Mouse (Mus musculus): ENCODE data around the gene Gpr179. TPM values are rescaled to one million over a fixed set of nuclear protein-coding genes. Genes with fewer than 3 reads are reported as not detected.
A peak's percentile ranks its signal among the peaks of the same experiment; 100 is the strongest.
"Not testable (repeated sequence)": the region's sequence is repeated elsewhere in the genome, so short reads cannot be mapped to it uniquely, and the experiment has no call there.

Gpr179 gene
- polyA plus RNA-seq, 1 experiment from 2014 or later, result 0.08 TPM

GRCm38 (mm10) chr11:97368501-97368900 is 16.6 kb upstream of the Gpr179 start:
- Histone ChIP-seq H3K4me3 (ENCODE audit: low read depth, low read length) (no peak overlapping the region), H3K9me3 (ENCODE audit: low read depth, low read length) (no peaks in the 10 kb centered on the region), H3K9ac (no peak overlapping the region), H3K27ac (ENCODE audit: low read depth) (no peak overlapping the region), H3K4me1 (ENCODE audit: insufficient read depth) (peaks cover 4% of the 10 kb centered on the region; the same call in 1 of the 2 replicates), H3K36me3 (ENCODE audit: insufficient read depth) (peaks cover 3% of the 10 kb centered on the region; the same call in 1 of the 2 replicates), H3K4me2 (no peak overlapping the region), H3K27me3 (ENCODE audit: insufficient read depth, low read length) (no peaks in the 10 kb centered on the region)
- 68% methylated on average over 5 of the region's 5 CpGs for WGBS
- ATAC-seq (ENCODE audit: insufficient read depth) (no peak), DNase-seq (no peak)
- no peak for TF ChIP-seq CTCF (IDR thresholded peaks at IDR 0.05; ENCODE audit: low read depth)

- Histone ChIP-seq H3K27me3 (ENCODE audit: insufficient read depth, low read length) (no peaks in the 10 kb centered on the region), H3K9me3 (ENCODE audit: low read depth, low read length) (no peaks in the 10 kb centered on the region), H3K4me1 (ENCODE audit: insufficient read depth) (peaks cover 4% of the 10 kb centered on the region; the same call in 1 of the 2 replicates), H3K9ac (no peak overlapping the region), H3K27ac (ENCODE audit: low read depth) (no peak overlapping the region), H3K36me3 (ENCODE audit: insufficient read depth) (peaks cover 3% of the 10 kb centered on the region; the same call in 1 of the 2 replicates), H3K4me3 (ENCODE audit: low read depth, low read length) (no peak overlapping the region), H3K4me2 (peak overlapping the region; percentile 80)
- ATAC-seq (ENCODE audit: insufficient read depth), result no peak
- WGBS, result 61% methylated on average over 1 of the region's 1 CpGs
- DNase-seq, result no peak
- no peak for TF ChIP-seq CTCF (IDR thresholded peaks at IDR 0.05; ENCODE audit: low read depth)
These were observed 13.7 kb upstream of the Gpr179 start for GRCm38 (mm10) chr11:97365556-97365955.

- under 1% methylated on average over 7 of the region's 7 CpGs for WGBS
- ATAC-seq (ENCODE audit: insufficient read depth) (no peak), DNase-seq (peak; percentile 27)
- H3K27ac ChIP-seq (ENCODE audit: low read depth), result no peak overlapping the region
- H3K9me3 ChIP-seq (ENCODE audit: low read depth, low read length), result no peaks in the 10 kb centered on the region
- peak overlapping the region; percentile 80 for H3K4me2 ChIP-seq
- peaks cover 4% of the 10 kb centered on the region; the same call in 1 of the 2 replicates for H3K4me1 ChIP-seq (ENCODE audit: insufficient read depth)
- H3K4me3 ChIP-seq (ENCODE audit: low read depth, low read length), result peak overlapping the region; percentile 97
- peaks cover 3% of the 10 kb centered on the region; the same call in 1 of the 2 replicates for H3K36me3 ChIP-seq (ENCODE audit: insufficient read depth)
- no peaks in the 10 kb centered on the region for H3K27me3 ChIP-seq (ENCODE audit: insufficient read depth, low read length)
- TF ChIP-seq CTCF (IDR thresholded peaks at IDR 0.05; ENCODE audit: low read depth), result no peak
- H3K9ac ChIP-seq, result peak overlapping the region; percentile 94
These were observed 11.7 kb upstream of the Gpr179 start for GRCm38 (mm10) chr11:97363644-97363995.

- Histone ChIP-seq H3K27me3 (ENCODE audit: insufficient read depth, low read length) (no peaks in the 10 kb centered on the region), H3K4me3 (ENCODE audit: low read depth, low read length) (peak overlapping the region; percentile 97), H3K36me3 (ENCODE audit: insufficient read depth) (peaks cover 3% of the 10 kb centered on the region; the same call in 1 of the 2 replicates), H3K4me1 (ENCODE audit: insufficient read depth) (peaks cover 4% of the 10 kb centered on the region; the same call in 1 of the 2 replicates), H3K27ac (ENCODE audit: low read depth) (peak overlapping the region; percentile 83; the same call in 1 of the 2 replicates), H3K9ac (peak overlapping the region; percentile 94), H3K9me3 (ENCODE audit: low read depth, low read length) (no peaks in the 10 kb centered on the region), H3K4me2 (peak overlapping the region; percentile 80)
- DNase-seq, result peak; percentile 55
- no peak for ATAC-seq (ENCODE audit: insufficient read depth)
- TF ChIP-seq CTCF (IDR thresholded peaks at IDR 0.05; ENCODE audit: low read depth), result no peak
- under 1% methylated on average over 49 of the region's 49 CpGs for WGBS
These were observed 11.2 kb upstream of the Gpr179 start for GRCm38 (mm10) chr11:97362943-97363643.

- H3K4me3 ChIP-seq (ENCODE audit: low read depth, low read length), result peak overlapping the region; percentile 97
- no peaks in the 10 kb centered on the region for H3K9me3 ChIP-seq (ENCODE audit: low read depth, low read length)
- no peak for TF ChIP-seq CTCF (IDR thresholded peaks at IDR 0.05; ENCODE audit: low read depth)
- no peaks in the 10 kb centered on the region for H3K27me3 ChIP-seq (ENCODE audit: insufficient read depth, low read length)
- H3K4me1 ChIP-seq (ENCODE audit: insufficient read depth), result peaks cover 4% of the 10 kb centered on the region; the same call in 1 of the 2 replicates
- peak overlapping the region; percentile 94 for H3K9ac ChIP-seq
- under 1% methylated on average over 39 of the region's 39 CpGs for WGBS
- ATAC-seq (ENCODE audit: insufficient read depth) (peak; percentile 52), DNase-seq (no peak)
- H3K36me3 ChIP-seq (ENCODE audit: insufficient read depth), result peaks cover 3% of the 10 kb centered on the region; the same call in 1 of the 2 replicates
- peak overlapping the region; percentile 83 for H3K27ac ChIP-seq (ENCODE audit: low read depth)
- peak overlapping the region; percentile 80 for H3K4me2 ChIP-seq
These were observed 10.7 kb upstream of the Gpr179 start for GRCm38 (mm10) chr11:97362649-97362942.

- Histone ChIP-seq H3K4me3 (ENCODE audit: low read depth, low read length) (peak within 1 kb of the TSS; percentile 97), H3K27ac (ENCODE audit: low read depth) (peak within 1 kb of the TSS; percentile 83), H3K36me3 (ENCODE audit: insufficient read depth) (peaks cover under 1% of the 10 kb centered on the region; the same call in 1 of the 2 replicates), H3K9me3 (ENCODE audit: low read depth, low read length) (no peaks in the 10 kb centered on the region), H3K4me1 (ENCODE audit: insufficient read depth) (peaks cover 4% of the 10 kb centered on the region; the same call in 1 of the 2 replicates), H3K27me3 (ENCODE audit: insufficient read depth, low read length) (no peaks in the 10 kb centered on the region), H3K9ac (peak within 1 kb of the TSS; percentile 94), H3K4me2 (peak within 1 kb of the TSS; percentile 80)
- WGBS, result under 1% methylated on average over 20 of the region's 81 CpGs
- peak; percentile 97 for ATAC-seq (ENCODE audit: insufficient read depth)
- DNase-seq, result peak; percentile 97
- TF ChIP-seq CTCF (IDR thresholded peaks at IDR 0.05; ENCODE audit: low read depth), result no peak
These were observed 10.2 kb upstream of the Gpr179 start, which contains the start of gene Socs7 for GRCm38 (mm10) chr11:97361948-97362648. TSS of gene Socs7 (plus strand) at chr11:97362551.

- ATAC-seq (ENCODE audit: insufficient read depth); H3K4me3 ChIP-seq (ENCODE audit: low read depth, low read length); H3K9me3 ChIP-seq (ENCODE audit: low read depth, low read length); H3K27me3 ChIP-seq (ENCODE audit: insufficient read depth, low read length); H3K4me2 ChIP-seq; H3K27ac ChIP-seq (ENCODE audit: low read depth); H3K4me1 ChIP-seq (ENCODE audit: insufficient read depth); H3K36me3 ChIP-seq (ENCODE audit: insufficient read depth); H3K9ac ChIP-seq: not testable (repeated sequence)
- DNase-seq, result peak; percentile 93
- WGBS, result 10% methylated on average over 4 of the region's 6 CpGs
- TF ChIP-seq CTCF (IDR thresholded peaks at IDR 0.05; ENCODE audit: low read depth), result peak; percentile 75
These were observed 5.8 kb upstream of the Gpr179 start for GRCm38 (mm10) chr11:97357663-97358062.
